Mouse (Mus musculus) intestine, embryonic 16.5 days (tissue): ENCODE results near the gene Fbxo24. TPM values are rescaled to one million over a fixed set of nuclear protein-coding genes. Genes with fewer than 3 reads are reported as not detected.
"Not testable (repeated sequence)": the region's sequence is repeated elsewhere in the genome, so short reads cannot be mapped to it uniquely, and the experiment has no call there.

Source experiments
- ATAC-seq: fragments of 200-750 bp; cut with Nextera tagmentation; 2 replicates; pipeline ENCODE4 v1.8.0; 2017; ENCODE audit warnings: moderate TSS enrichment, moderate library complexity
- H3K27ac ChIP-seq: fragments of 300-500 bp; sonication (generic); 2 replicates; pipeline ENCODE4 v1.5.1; 2014; ENCODE audit warnings: mild to moderate bottlenecking, low read length
- H3K27me3 ChIP-seq: fragments of 300-500 bp; sonication (generic); replicated peaks from 2 replicates; pipeline ENCODE4 v1.6.1; 2014; ENCODE audit warnings: low read length, control low read depth, mixed read lengths; ENCODE audit not compliant: control insufficient read depth, insufficient read depth
- H3K36me3 ChIP-seq: fragments of 300-500 bp; sonication (generic); 2 replicates; pipeline ENCODE4 v1.6.1; 2014; ENCODE audit warnings: low read length, control low read depth; ENCODE audit not compliant: control insufficient read depth, insufficient read depth
- H3K4me1 ChIP-seq: fragments of 300-500 bp; sonication (generic); 2 replicates; pipeline ENCODE4 v1.6.1; 2014; ENCODE audit warnings: low read length, control low read depth, mixed read lengths; ENCODE audit not compliant: control insufficient read depth, insufficient read depth
- H3K4me2 ChIP-seq: fragments of 300-500 bp; sonication (generic); 2 replicates; pipeline ENCODE4 v1.6.1; 2014; ENCODE audit warnings: low read depth, low read length, control low read depth
- H3K4me3 ChIP-seq: fragments of 300-500 bp; sonication (generic); 2 replicates; pipeline ENCODE4 v1.5.1; 2014; ENCODE audit warnings: mild to moderate bottlenecking, low read length
- H3K9ac ChIP-seq: fragments of 300-500 bp; sonication (generic); 2 replicates; pipeline ENCODE4 v1.6.1; 2014; ENCODE audit warnings: low read depth, low read length
- H3K9me3 ChIP-seq: fragments of 300-500 bp; sonication (generic); 2 replicates; pipeline ENCODE4 v1.6.1; 2016; ENCODE audit warnings: low read length, control low read depth; ENCODE audit not compliant: control insufficient read depth
- WGBS: fragments of 180-500 bp; shearing (Covaris S2); extraction: QIAGEN DNeasy Blood & Tissue Kit; methylation state at CpG from one replicate; pipeline ENCODE4 v1.1.7; 2014; 5-methylcytosine and 5-hydroxymethylcytosine counted together
- polyA plus RNA-seq: library from polyadenylated mRNA; unstranded; fragments of >200 nt; fragmentation: Nextera tagmentation; extraction: Ambion mirVana; gene quantifications from 2 replicates; pipeline ENCODE4 v1.2.1, GENCODE M21; 2015

The Fbxo24 gene
- polyA plus RNA-seq, 1 experiment from 2014 or later: 0.26 TPM

GRCm38 (mm10) chr5:137629906-137630545 is 1.2 kb upstream of the Fbxo24 start:
- H3K9ac ChIP-seq: peak overlapping the region; percentile 91
- peak; percentile 57 for ATAC-seq
- 13% methylated on average over 6 of the region's 6 CpGs for WGBS

GRCm38 (mm10) chr5:137629306-137629721 is 512 bp upstream of the Fbxo24 start:
- peaks cover 6% of the 10 kb centered on the region; the same call in 1 of the 2 replicates for H3K36me3 ChIP-seq
- H3K27ac ChIP-seq: peak overlapping the region; percentile 99
- H3K27me3 ChIP-seq: no peaks in the 10 kb centered on the region
- H3K4me2 ChIP-seq: peak overlapping the region; percentile 84
- H3K4me3 ChIP-seq: peak overlapping the region; percentile 86
- WGBS: under 1% methylated on average over 23 of the region's 23 CpGs
- no peaks in the 10 kb centered on the region for H3K9me3 ChIP-seq
- peaks cover 47% of the 10 kb centered on the region for H3K4me1 ChIP-seq
- peak; percentile 57 for ATAC-seq
- peak overlapping the region; percentile 91 for H3K9ac ChIP-seq

More at GRCm38 (mm10) chr5:137629906-137630545, 1.2 kb upstream of the Fbxo24 start:
- Histone ChIP-seq H3K4me1 (peaks cover 40% of the 10 kb centered on the region), H3K36me3 (peaks cover 6% of the 10 kb centered on the region; the same call in 1 of the 2 replicates), H3K4me2 (peak overlapping the region; percentile 84), H3K27me3 (no peaks in the 10 kb centered on the region), H3K27ac (peak overlapping the region; percentile 99), H3K9me3 (no peaks in the 10 kb centered on the region), H3K4me3 (peak overlapping the region; percentile 86)

- no peak for ATAC-seq
- H3K4me1 ChIP-seq: peaks cover 43% of the 10 kb centered on the region
- 2% methylated on average over 9 of the region's 9 CpGs for WGBS
These were observed 811 bp downstream of the Fbxo24 start for GRCm38 (mm10) chr5:137627991-137628390.

GRCm38 (mm10) chr5:137623937-137624530 is 4.8 kb downstream of the Fbxo24 start:
- Histone ChIP-seq H3K27me3 (no peaks in the 10 kb centered on the region), H3K36me3 (no peaks in the 10 kb centered on the region), H3K27ac (no peak overlapping the region), H3K4me2 (no peak overlapping the region), H3K4me1 (peaks cover 14% of the 10 kb centered on the region), H3K9me3 (no peaks in the 10 kb centered on the region), H3K4me3 (no peak overlapping the region), H3K9ac (no peak overlapping the region)
- no peak for ATAC-seq
- 80% methylated on average over 11 of the region's 11 CpGs for WGBS

More at GRCm38 (mm10) chr5:137627991-137628390, 811 bp downstream of the Fbxo24 start:
- no peaks in the 10 kb centered on the region for H3K27me3 ChIP-seq
- peak overlapping the region; percentile 84 for H3K4me2 ChIP-seq
- peak overlapping the region; percentile 94 for H3K27ac ChIP-seq
- H3K36me3 ChIP-seq: no peaks in the 10 kb centered on the region
- peak overlapping the region; percentile 83 for H3K9ac ChIP-seq
- no peaks in the 10 kb centered on the region for H3K9me3 ChIP-seq
- H3K4me3 ChIP-seq: peak overlapping the region; percentile 67

- no peak overlapping the region for H3K4me3 ChIP-seq
- H3K9ac ChIP-seq: no peak overlapping the region
- peaks cover 24% of the 10 kb centered on the region for H3K4me1 ChIP-seq
- no peak overlapping the region for H3K27ac ChIP-seq
- H3K36me3 ChIP-seq: no peaks in the 10 kb centered on the region
- H3K9me3 ChIP-seq: no peaks in the 10 kb centered on the region
- H3K4me2 ChIP-seq: no peak overlapping the region
- ATAC-seq: no peak
- 80% methylated on average over 7 of the region's 7 CpGs for WGBS
- H3K27me3 ChIP-seq: no peaks in the 10 kb centered on the region
These were observed 13.5 kb downstream of the Fbxo24 start for GRCm38 (mm10) chr5:137615347-137615746.

GRCm38 (mm10) chr5:137614921-137615320 is 13.9 kb downstream of the Fbxo24 start:
- not testable (repeated sequence) for H3K27ac ChIP-seq, ATAC-seq, H3K27me3 ChIP-seq, H3K9ac ChIP-seq, H3K4me3 ChIP-seq, H3K9me3 ChIP-seq, H3K4me2 ChIP-seq, H3K36me3 ChIP-seq
- WGBS: 85% methylated on average over 2 of the region's 2 CpGs
- H3K4me1 ChIP-seq: peaks cover 28% of the 10 kb centered on the region

- Histone ChIP-seq H3K4me1 (peaks cover 40% of the 10 kb centered on the region), H3K27me3 (no peaks in the 10 kb centered on the region), H3K27ac (peak within 1 kb of the TSS; percentile 82), H3K4me2 (peak within 1 kb of the TSS; percentile 11; the same call in 1 of the 2 replicates), H3K4me3 (no peak within 1 kb of the TSS), H3K9ac (peak within 1 kb of the TSS; percentile 27), H3K9me3 (no peaks in the 10 kb centered on the region), H3K36me3 (no peaks in the 10 kb centered on the region)
- WGBS: 35% methylated on average over 11 of the region's 11 CpGs
- ATAC-seq: peak; percentile 83
These were observed 15.3 kb downstream of the Fbxo24 start, which contains the start of gene Pcolce for GRCm38 (mm10) chr5:137613550-137613949. Gene Pcolce (minus strand): TSS chr5:137613784.

- H3K9ac ChIP-seq: peak overlapping the region; percentile 27
- peak overlapping the region; percentile 11; the same call in 1 of the 2 replicates for H3K4me2 ChIP-seq
- peak; percentile 5; the same call in 1 of the 2 replicates for ATAC-seq
- WGBS: 75% methylated on average over 5 of the region's 5 CpGs
- H3K4me1 ChIP-seq: peaks cover 43% of the 10 kb centered on the region
- H3K9me3 ChIP-seq: no peaks in the 10 kb centered on the region
- no peaks in the 10 kb centered on the region for H3K36me3 ChIP-seq
- no peak overlapping the region for H3K4me3 ChIP-seq
- H3K27ac ChIP-seq: peak overlapping the region; percentile 82
- H3K27me3 ChIP-seq: no peaks in the 10 kb centered on the region
These were observed 15.7 kb downstream of the Fbxo24 start for GRCm38 (mm10) chr5:137613076-137613475.

GRCm38 (mm10) chr5:137611245-137611602 is 17.6 kb downstream of the Fbxo24 start:
- ATAC-seq: peak; percentile 43
- H3K36me3 ChIP-seq: no peaks in the 10 kb centered on the region
- H3K4me1 ChIP-seq: peaks cover 43% of the 10 kb centered on the region
- H3K9me3 ChIP-seq: no peaks in the 10 kb centered on the region
- WGBS: 9% methylated on average over 6 of the region's 6 CpGs
- H3K27me3 ChIP-seq: no peaks in the 10 kb centered on the region
- peak overlapping the region; percentile 32 for H3K4me3 ChIP-seq
- H3K27ac ChIP-seq: peak overlapping the region; percentile 91
- peak overlapping the region; percentile 42 for H3K4me2 ChIP-seq
- H3K9ac ChIP-seq: peak overlapping the region; percentile 65
